Mouse (Mus musculus) E14TG2a.4 (cell line): Measurements from ENCODE around the gene Vasn.

Experiments used
- H3K27me3 ChIP-seq: 2 replicates; pipeline ENCODE4 v1.6.1; 2014; ENCODE audit warnings: low read length, control low read depth; ENCODE audit not compliant: insufficient read depth
- H3K36me3 ChIP-seq: 2 replicates; pipeline ENCODE4 v1.6.1; 2014; ENCODE audit warnings: low read length, control low read depth; ENCODE audit not compliant: insufficient read depth
- H3K4me1 ChIP-seq: replicated peaks from 2 replicates; pipeline ENCODE4 v1.6.1; 2014; ENCODE audit warnings: low read depth, low read length, control low read depth
- H3K4me3 ChIP-seq: replicated peaks from 2 replicates; pipeline ENCODE4 v1.5.1; 2014; ENCODE audit warnings: mild to moderate bottlenecking, low read length
- H3K9me3 ChIP-seq: 2 replicates; pipeline ENCODE4 v1.6.1; 2014; ENCODE audit warnings: low read length, control low read depth
- CTCF ChIP-seq: conservative IDR thresholded peaks from 2 replicates; pipeline ENCODE4 v1.5.1; 2014; ENCODE audit warnings: low read length
- NANOG ChIP-seq: IDR thresholded peaks from 2 replicates; pipeline ENCODE4 v1.6.1; 2014; ENCODE audit warnings: borderline replicate concordance, low read length, mixed read lengths
- POU5F1 ChIP-seq: IDR thresholded peaks from 2 replicates; pipeline ENCODE4 v1.6.1; 2014; ENCODE audit warnings: low read length, borderline replicate concordance

The Vasn gene

GRCm38 (mm10) chr16:4642937-4643336 lies 3.2 kb downstream of the Vasn start:
- Histone ChIP-seq H3K4me3 (no peak overlapping the region), H3K9me3 (no peaks in the 10 kb centered on the region), H3K4me1 (peaks cover 62% of the 10 kb centered on the region), H3K27me3 (peaks cover 8% of the 10 kb centered on the region), H3K36me3 (peaks cover 41% of the 10 kb centered on the region)
- no peak for TF ChIP-seq CTCF
- no peak for TF ChIP-seq POU5F1
- TF ChIP-seq NANOG: no peak

DNA sequence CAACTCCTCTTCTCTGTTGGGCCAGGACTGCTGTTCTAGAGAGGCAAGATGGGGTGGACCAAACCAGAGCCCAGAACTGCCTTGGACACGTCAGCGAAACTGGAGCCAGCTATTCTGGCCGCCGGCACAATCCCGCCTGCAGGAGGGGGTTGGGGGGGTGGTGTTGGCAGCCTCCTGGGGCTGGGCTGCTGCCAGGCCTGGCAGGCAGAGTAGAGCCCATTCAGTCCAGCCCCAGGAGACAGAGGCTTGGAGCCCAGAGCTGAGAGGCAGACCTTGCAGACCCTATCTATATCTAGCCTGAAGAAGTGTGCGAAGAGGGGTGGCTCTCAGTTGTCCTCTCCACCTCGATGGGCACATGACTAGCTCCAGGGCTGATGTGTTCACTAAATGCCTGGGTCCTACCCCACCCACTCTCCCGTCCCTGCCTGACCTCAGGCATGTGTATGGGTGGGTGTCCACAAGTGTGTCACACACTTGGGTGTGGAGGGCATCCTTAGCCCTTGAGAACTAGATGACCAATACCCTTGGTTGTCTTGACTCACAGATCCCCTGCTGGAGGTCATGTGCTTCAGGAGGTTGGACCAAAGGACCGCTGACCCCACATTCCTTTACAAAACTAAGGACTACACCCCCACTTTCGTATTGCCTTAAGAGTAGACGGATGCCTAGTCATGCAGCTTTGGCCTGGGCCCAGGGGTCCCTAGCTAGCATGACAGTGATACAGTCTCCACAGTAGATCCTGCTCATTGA lies 4.1 kb downstream of the Vasn start:
- peaks cover 42% of the 10 kb centered on the region for H3K36me3 ChIP-seq
- H3K4me1 ChIP-seq: peaks cover 71% of the 10 kb centered on the region

GRCm38 (mm10) chr16:4645867-4646266 lies 6.1 kb downstream of the Vasn start:
- TF ChIP-seq CTCF (no peak), POU5F1 (no peak), NANOG (no peak)
- H3K27me3 ChIP-seq: peaks cover 4% of the 10 kb centered on the region
- H3K4me1 ChIP-seq: peaks cover 77% of the 10 kb centered on the region
- peaks cover 62% of the 10 kb centered on the region for H3K36me3 ChIP-seq
- no peak overlapping the region for H3K4me3 ChIP-seq
- no peaks in the 10 kb centered on the region for H3K9me3 ChIP-seq

More for the DNA sequence above, 4.1 kb downstream of the Vasn start:
- Histone ChIP-seq H3K9me3 (no peaks in the 10 kb centered on the region), H3K4me3 (no peak overlapping the region), H3K27me3 (peaks cover 8% of the 10 kb centered on the region)
- TF ChIP-seq NANOG: no peak
- no peak for TF ChIP-seq CTCF
- TF ChIP-seq POU5F1: no peak

- no peaks in the 10 kb centered on the region for H3K9me3 ChIP-seq
- no peak for TF ChIP-seq POU5F1
- no peak for TF ChIP-seq CTCF
- no peak for TF ChIP-seq NANOG
- peaks cover 67% of the 10 kb centered on the region for H3K36me3 ChIP-seq
- peaks cover 77% of the 10 kb centered on the region for H3K4me1 ChIP-seq
- no peak overlapping the region for H3K4me3 ChIP-seq
- no peaks in the 10 kb centered on the region for H3K27me3 ChIP-seq
Measured at GRCm38 (mm10) chr16:4646831-4647230, 7.1 kb downstream of the Vasn start.

- Histone ChIP-seq H3K4me1 (peaks cover 71% of the 10 kb centered on the region), H3K9me3 (no peaks in the 10 kb centered on the region), H3K27me3 (no peaks in the 10 kb centered on the region), H3K36me3 (peaks cover 76% of the 10 kb centered on the region), H3K4me3 (no peak overlapping the region; the same call in 1 of the 2 replicates)
- TF ChIP-seq POU5F1 (no peak), NANOG (no peak), CTCF (no peak)
Measured at GRCm38 (mm10) chr16:4647651-4648141, 8.0 kb downstream of the Vasn start.

GRCm38 (mm10) chr16:4648416-4649023 lies 8.8 kb downstream of the Vasn start:
- peaks cover 62% of the 10 kb centered on the region for H3K4me1 ChIP-seq
- H3K4me3 ChIP-seq: peak overlapping the region; percentile 65
- no peak for TF ChIP-seq POU5F1
- TF ChIP-seq CTCF: no peak
- no peak for TF ChIP-seq NANOG
- peaks cover 84% of the 10 kb centered on the region for H3K36me3 ChIP-seq
- H3K27me3 ChIP-seq: no peaks in the 10 kb centered on the region
- no peaks in the 10 kb centered on the region for H3K9me3 ChIP-seq

DNA sequence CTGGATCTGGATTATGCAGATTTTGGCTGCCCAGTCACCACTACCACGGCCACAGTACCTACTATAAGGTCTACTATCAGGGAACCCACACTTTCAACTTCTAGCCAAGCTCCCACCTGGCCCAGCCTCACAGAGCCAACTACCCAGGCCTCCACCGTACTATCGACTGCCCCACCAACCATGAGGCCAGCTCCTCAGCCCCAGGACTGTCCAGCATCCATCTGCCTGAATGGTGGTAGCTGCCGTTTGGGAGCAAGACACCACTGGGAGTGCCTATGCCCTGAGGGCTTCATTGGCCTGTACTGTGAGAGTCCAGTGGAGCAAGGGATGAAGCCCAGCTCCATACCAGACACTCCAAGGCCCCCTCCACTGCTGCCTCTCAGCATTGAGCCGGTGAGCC lies 9.5 kb downstream of the Vasn start:
- H3K36me3 ChIP-seq: peaks cover 85% of the 10 kb centered on the region
- no peaks in the 10 kb centered on the region for H3K9me3 ChIP-seq
- TF ChIP-seq NANOG: no peak
- no peak for TF ChIP-seq POU5F1
- no peak for TF ChIP-seq CTCF
- no peaks in the 10 kb centered on the region for H3K27me3 ChIP-seq
- peak overlapping the region; percentile 65 for H3K4me3 ChIP-seq
- H3K4me1 ChIP-seq: peaks cover 56% of the 10 kb centered on the region

- Histone ChIP-seq H3K36me3 (peaks cover 88% of the 10 kb centered on the region), H3K9me3 (no peaks in the 10 kb centered on the region), H3K4me1 (peaks cover 55% of the 10 kb centered on the region), H3K27me3 (no peaks in the 10 kb centered on the region), H3K4me3 (peak overlapping the region; percentile 65)
- TF ChIP-seq POU5F1 (no peak), NANOG (no peak), CTCF (no peak)
Measured at GRCm38 (mm10) chr16:4649692-4650091, 10.0 kb downstream of the Vasn start.
